Mouse (Mus musculus) megakaryocyte, embryonic 14.5 days (primary cell): ENCODE measurements around the gene Olfr541. TPM values are rescaled to one million over a fixed set of nuclear protein-coding genes. Genes with fewer than 3 reads are reported as not detected.
"Not testable (repeated sequence)": the region's sequence is repeated elsewhere in the genome, so short reads cannot be mapped to it uniquely, and the experiment has no call there.

Experiments
- H3K27me3 ChIP-seq: replicated peaks from 2 replicates; pipeline ENCODE3; 2012; ENCODE audit warnings: inconsistent platforms
- H3K36me3 ChIP-seq: replicated peaks from 2 replicates; pipeline ENCODE3; 2012; ENCODE audit warnings: low read length, inconsistent platforms, mixed read lengths
- H3K4me1 ChIP-seq: 2 replicates; pipeline ENCODE4 v1.6.1; 2012; ENCODE audit warnings: inconsistent platforms
- H3K4me3 ChIP-seq: replicated peaks from 2 replicates; pipeline ENCODE3; 2012; ENCODE audit warnings: moderate library complexity, mild to moderate bottlenecking, inconsistent platforms
- H3K9me3 ChIP-seq: 2 replicates; pipeline ENCODE4 v1.6.1; 2012; ENCODE audit warnings: inconsistent platforms
- FLI1 ChIP-seq: IDR thresholded peaks from 2 replicates; pipeline ENCODE4 v1.6.1; 2012; ENCODE audit warnings: low read length, inconsistent platforms, mixed read lengths
- GATA1 ChIP-seq: IDR thresholded peaks from 3 replicates; pipeline ENCODE4 v1.6.1; 2012; ENCODE audit warnings: mixed read lengths, low read length, inconsistent platforms, borderline replicate concordance
- polyA plus RNA-seq: library from polyadenylated mRNA; stranded (reverse); fragments of >175 nt; gene quantifications from 2 replicates; pipeline ENCODE4 v1.2.3, GENCODE M21; 2012; ENCODE audit warnings: low replicate concordance; ENCODE audit not compliant: insufficient read depth

Olfr541 gene
- polyA plus RNA-seq = not detected in 2 replicates

GRCm38 (mm10) chr7:140696967-140697366, at the start of gene Olfr541:
Gene Olfr541, plus strand, starts transcription at chr7:140697267.
- H3K4me3 ChIP-seq = no peak within 1 kb of the TSS
- TF ChIP-seq FLI1 (no peak), GATA1 (no peak)
- H3K9me3 ChIP-seq = no peaks in the 10 kb centered on the region
- no peaks in the 10 kb centered on the region for H3K27me3 ChIP-seq
- no peaks in the 10 kb centered on the region for H3K4me1 ChIP-seq
- no peaks in the 10 kb centered on the region for H3K36me3 ChIP-seq

DNA sequence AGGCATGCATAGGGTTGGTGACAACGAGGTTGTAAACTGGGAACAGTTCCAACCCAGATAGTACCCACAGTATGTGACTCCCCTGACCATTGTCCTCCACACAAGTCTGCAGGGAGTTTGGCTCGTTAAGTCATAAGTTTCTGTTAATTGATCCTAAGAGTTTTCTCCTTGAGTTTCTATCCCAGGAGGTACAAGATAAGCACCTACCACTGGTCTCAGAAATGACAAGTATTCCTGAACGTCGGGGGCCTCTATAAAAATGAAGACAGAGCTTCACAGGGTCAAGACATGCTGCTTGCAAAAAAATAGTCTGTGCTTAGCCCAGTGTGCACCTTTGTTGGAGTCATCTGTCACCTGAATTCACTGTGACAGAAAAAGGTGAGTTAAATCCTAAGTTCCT, 37.4 kb upstream of the Olfr541 start, which contains the start of gene Olfr539:
Gene Olfr539 (plus strand): TSS at position 301 of the 400 bp plus-strand sequence.
- Histone ChIP-seq H3K9me3 (no peaks in the 10 kb centered on the region), H3K36me3 (no peaks in the 10 kb centered on the region), H3K4me1 (no peaks in the 10 kb centered on the region), H3K27me3 (no peaks in the 10 kb centered on the region), H3K4me3 (no peak within 1 kb of the TSS)
- TF ChIP-seq GATA1 (no peak), FLI1 (no peak)

DNA sequence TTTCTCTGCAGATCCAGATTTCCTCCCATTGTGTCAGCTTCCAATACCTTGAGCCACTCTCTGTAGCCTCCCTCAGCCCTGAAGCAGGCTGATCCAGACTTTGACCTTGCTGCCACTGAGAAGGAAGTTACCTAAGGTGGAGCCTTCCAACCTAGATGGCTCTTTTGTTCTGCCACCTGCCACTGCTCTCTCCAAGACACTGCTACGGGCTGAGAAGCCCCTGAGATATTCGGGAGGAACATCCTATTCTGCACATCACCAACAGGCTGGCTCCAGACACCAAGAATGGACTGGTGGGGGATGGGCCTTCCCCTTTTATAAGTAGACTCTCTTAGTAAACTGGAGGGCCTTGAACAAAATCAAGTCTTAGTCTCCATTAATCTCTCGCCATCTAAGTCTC, 26.4 kb upstream of the Olfr541 start:
- H3K4me3 ChIP-seq, H3K36me3 ChIP-seq, H3K9me3 ChIP-seq, H3K27me3 ChIP-seq, H3K4me1 ChIP-seq: not testable (repeated sequence)

DNA sequence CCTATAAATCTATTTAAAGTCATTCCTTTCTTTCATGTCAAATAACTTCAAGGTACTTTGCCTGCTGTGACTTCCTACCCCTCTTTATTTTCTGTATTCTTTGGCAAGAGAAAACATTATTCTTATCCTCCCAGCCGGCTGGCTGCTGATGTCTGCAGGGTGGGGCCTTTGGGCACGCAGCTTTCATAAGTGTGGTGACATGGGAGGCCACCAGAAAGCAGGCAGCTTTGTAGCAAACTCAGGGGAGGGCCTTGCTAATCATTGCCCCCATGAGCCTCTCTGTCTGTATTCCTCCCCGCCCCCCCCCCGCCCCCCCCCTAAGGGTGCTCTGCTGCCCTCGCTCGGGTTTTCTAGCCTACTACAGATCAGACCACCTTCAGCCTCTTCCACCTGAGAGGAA, 21.2 kb upstream of the Olfr541 start:
- H3K4me1 ChIP-seq = no peaks in the 10 kb centered on the region
- H3K4me3 ChIP-seq = no peak overlapping the region
- H3K27me3 ChIP-seq = peaks cover 5% of the 10 kb centered on the region
- no peaks in the 10 kb centered on the region for H3K36me3 ChIP-seq
- no peak for TF ChIP-seq FLI1
- TF ChIP-seq GATA1 = no peak
- peaks cover 19% of the 10 kb centered on the region for H3K9me3 ChIP-seq

GRCm38 (mm10) chr7:140679591-140679990, 17.5 kb upstream of the Olfr541 start:
- not testable (repeated sequence) for H3K4me1 ChIP-seq, H3K36me3 ChIP-seq, H3K4me3 ChIP-seq, H3K27me3 ChIP-seq
- H3K9me3 ChIP-seq = peaks cover 14% of the 10 kb centered on the region

DNA sequence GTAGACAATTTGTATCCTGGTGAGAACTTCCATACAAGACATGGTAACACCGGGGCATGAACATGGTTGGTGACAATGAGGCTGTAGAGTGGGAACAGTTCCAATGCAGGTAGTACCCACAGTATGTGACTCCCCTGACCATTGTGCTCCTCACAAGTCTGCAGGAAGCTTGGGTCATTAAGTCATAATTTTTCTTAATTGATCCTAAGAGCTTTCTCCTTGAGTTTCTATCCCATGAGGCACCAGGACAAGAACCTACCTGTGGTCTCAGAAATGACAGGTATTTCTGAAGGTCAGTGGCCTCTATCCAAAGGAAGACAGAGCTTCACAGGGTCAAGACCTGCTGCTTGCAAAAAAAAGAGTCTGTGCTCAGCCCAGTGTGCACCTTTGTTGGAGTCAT, 15.4 kb upstream of the Olfr541 start, which contains the start of gene Olfr45:
Gene Olfr45 (plus strand): TSS at position 301 of the 400 bp plus-strand sequence.
- H3K4me1 ChIP-seq = no peaks in the 10 kb centered on the region
- TF ChIP-seq GATA1 (no peak), FLI1 (no peak)
- H3K27me3 ChIP-seq = no peaks in the 10 kb centered on the region
- H3K4me3 ChIP-seq = no peak within 1 kb of the TSS
- no peaks in the 10 kb centered on the region for H3K36me3 ChIP-seq
- peaks cover 14% of the 10 kb centered on the region for H3K9me3 ChIP-seq

DNA sequence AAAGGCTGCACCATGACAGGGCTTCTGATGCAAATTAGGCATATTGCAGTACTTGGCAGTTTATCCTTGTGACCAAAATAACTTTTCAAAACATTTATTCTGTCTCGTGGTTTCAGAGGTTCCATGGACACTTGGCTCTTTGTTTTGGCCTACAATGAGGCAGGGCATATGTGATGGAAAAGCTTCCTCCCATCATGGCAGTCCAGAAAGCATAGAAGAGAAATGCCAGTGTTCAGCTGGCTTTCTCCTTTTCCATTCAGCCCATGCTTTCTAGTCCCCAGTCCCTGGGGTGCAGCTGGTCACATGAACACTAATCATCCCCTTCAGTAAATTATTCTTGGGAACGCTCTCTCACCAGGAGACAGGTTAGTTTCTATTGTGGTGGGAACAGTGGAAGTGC, 9.3 kb downstream of the Olfr541 start:
- Histone ChIP-seq H3K4me3 (no peak overlapping the region), H3K27me3 (no peaks in the 10 kb centered on the region), H3K4me1 (no peaks in the 10 kb centered on the region), H3K9me3 (no peaks in the 10 kb centered on the region), H3K36me3 (no peaks in the 10 kb centered on the region)
- TF ChIP-seq GATA1 = no peak

DNA sequence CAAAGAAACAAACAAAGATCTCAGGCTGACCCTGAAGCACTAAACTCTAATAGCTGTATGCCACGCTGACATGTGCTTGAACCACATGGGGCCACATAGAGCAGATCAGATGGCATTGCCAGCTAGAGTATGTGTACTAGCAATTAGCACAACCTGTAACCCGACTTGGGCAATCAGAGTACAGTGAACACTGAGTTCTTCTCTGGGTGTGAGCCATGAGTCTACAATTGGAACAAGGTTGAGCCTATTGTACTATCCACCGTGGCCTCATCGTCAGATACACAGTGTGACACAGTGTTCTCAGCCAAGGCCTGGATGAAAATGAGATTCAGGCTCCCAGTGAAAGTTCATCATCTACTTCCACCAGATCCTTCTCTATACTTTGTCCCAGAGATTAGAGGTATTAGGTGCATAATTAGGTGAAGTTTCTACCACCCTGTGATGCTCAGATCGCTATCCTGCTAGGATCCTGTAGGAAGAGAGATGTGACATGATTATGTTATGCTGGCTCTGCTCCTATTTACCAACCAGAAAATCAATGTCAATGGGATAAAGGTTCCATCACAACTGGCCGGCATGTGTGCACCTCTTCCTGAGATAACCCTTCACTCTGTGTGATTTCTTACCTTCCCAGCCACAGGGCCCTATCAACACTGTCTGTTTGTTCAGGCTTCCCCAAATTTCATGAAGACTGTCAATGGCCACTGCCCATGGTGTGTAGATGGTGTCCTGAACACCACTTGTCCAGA, 10.6 kb downstream of the Olfr541 start:
- Histone ChIP-seq H3K4me3 (no peak overlapping the region), H3K9me3 (no peaks in the 10 kb centered on the region), H3K4me1 (no peaks in the 10 kb centered on the region), H3K27me3 (no peaks in the 10 kb centered on the region), H3K36me3 (no peaks in the 10 kb centered on the region)
- no peak for TF ChIP-seq FLI1
- no peak for TF ChIP-seq GATA1

DNA sequence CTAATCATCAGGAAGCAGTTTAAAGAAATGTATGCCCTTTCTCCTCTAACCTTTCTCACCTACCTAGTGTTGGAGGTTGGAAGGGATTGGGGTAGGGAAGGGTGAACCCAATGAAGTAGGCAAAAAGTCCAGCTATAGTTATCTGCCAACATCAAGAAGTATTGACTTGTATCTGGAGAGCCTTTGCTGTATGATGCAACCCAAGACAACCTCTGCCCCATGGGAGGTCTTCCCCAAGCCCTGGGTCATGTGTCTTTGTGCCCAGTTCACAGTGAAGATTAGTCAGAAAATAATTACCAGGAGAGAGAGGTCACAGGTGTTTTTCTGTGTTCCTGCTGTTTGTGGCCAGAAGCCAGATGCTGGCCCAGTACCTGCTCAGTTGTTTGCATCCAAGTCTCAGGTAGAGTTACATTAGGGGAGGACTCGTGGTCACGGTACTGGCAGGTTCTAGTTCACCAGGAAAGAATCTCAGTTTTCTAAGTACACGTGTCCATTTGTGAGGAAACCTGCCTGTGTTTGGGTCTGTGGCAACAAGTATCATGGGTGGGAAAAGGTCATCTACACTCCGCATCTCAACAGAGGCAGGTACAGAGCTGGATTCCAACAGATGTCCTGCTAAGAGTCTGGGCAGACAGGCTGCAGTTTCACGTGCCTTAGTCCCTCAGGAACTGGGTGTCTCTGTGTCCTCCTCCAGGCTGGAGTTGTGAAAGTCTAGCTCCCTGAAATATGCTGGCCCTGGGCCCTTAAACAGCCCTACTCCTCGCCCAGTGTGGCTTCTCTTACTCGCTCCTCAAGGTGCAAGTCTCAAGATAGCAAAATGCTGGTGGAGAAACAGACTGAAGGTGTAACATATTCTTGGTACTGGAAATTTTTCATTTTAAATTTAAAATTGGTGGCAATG, 20.3 kb downstream of the Olfr541 start:
- no peaks in the 10 kb centered on the region for H3K4me1 ChIP-seq
- peaks cover 8% of the 10 kb centered on the region for H3K27me3 ChIP-seq
- no peak overlapping the region for H3K4me3 ChIP-seq
- TF ChIP-seq FLI1 (no peak), GATA1 (no peak)
- H3K9me3 ChIP-seq = no peaks in the 10 kb centered on the region
- H3K36me3 ChIP-seq = no peaks in the 10 kb centered on the region

DNA sequence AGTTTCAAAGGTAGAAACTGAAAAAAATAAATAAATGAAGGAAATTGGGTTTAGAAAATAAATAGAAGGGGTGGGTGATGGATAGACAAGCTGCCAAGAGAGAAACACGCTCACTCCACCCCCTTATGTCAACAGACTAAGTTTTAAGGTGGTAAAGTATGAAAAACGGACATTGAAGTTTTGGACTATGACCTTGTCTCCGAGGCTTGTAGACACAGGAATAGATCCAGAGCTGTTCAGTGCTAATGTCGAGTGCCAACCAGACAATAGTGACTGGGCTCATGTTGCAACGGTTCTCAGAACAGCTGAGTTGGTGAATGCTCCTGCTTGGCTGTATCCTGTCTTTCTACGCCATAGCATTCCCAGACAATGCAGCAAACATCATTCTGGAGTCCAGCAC, 24.0 kb downstream of the Olfr541 start:
- Histone ChIP-seq H3K4me3 (no peak overlapping the region), H3K9me3 (no peaks in the 10 kb centered on the region), H3K36me3 (no peaks in the 10 kb centered on the region), H3K4me1 (no peaks in the 10 kb centered on the region), H3K27me3 (peaks cover 11% of the 10 kb centered on the region)
- TF ChIP-seq FLI1 (no peak), GATA1 (no peak)
